Mouse (Mus musculus) neural tube, embryonic 14.5 days (tissue): Measurements from ENCODE around the gene Erlin1. TPM values are rescaled to one million over a fixed set of nuclear protein-coding genes. Genes with fewer than 3 reads are reported as not detected.
A peak's percentile ranks its signal among the peaks of the same experiment; 100 is the strongest.

Source experiments
- ATAC-seq: fragments of 200-750 bp; cut with Nextera tagmentation; 2 replicates; pipeline ENCODE4 v1.8.0; 2017; ENCODE audit warnings: low read depth, mild to moderate bottlenecking, moderate TSS enrichment, moderate library complexity
- H3K27ac ChIP-seq: fragments of 300-500 bp; sonication (generic); 2 replicates; pipeline ENCODE4 v1.5.1; 2014; ENCODE audit warnings: low read depth, mild to moderate bottlenecking, control low read depth, low read length, moderate library complexity, mixed read lengths
- H3K27me3 ChIP-seq: fragments of 300-500 bp; sonication (generic); 2 replicates; pipeline ENCODE4 v1.6.1; 2014; ENCODE audit warnings: low read length; ENCODE audit not compliant: control insufficient read depth, insufficient read depth
- H3K36me3 ChIP-seq: fragments of 300-500 bp; sonication (generic); 2 replicates; pipeline ENCODE4 v1.6.1; 2014; ENCODE audit warnings: low read length, mixed read lengths; ENCODE audit not compliant: control insufficient read depth, insufficient read depth
- H3K4me1 ChIP-seq: fragments of 300-500 bp; sonication (generic); 2 replicates; pipeline ENCODE4 v1.6.1; 2014; ENCODE audit warnings: low read length; ENCODE audit not compliant: control insufficient read depth, insufficient read depth
- H3K4me2 ChIP-seq: fragments of 300-500 bp; sonication (generic); 2 replicates; pipeline ENCODE4 v1.6.1; 2014; ENCODE audit warnings: mild to moderate bottlenecking, low read depth, low read length, control low read depth
- H3K4me3 ChIP-seq: fragments of 300-500 bp; sonication (generic); 2 replicates; pipeline ENCODE4 v1.5.1; 2014; ENCODE audit warnings: low read depth, low read length, control low read depth, mixed read lengths
- H3K9ac ChIP-seq: fragments of 300-500 bp; sonication (generic); replicated peaks from 2 replicates; pipeline ENCODE4 v1.6.1; 2014; ENCODE audit warnings: low read depth, mild to moderate bottlenecking, control low read depth, low read length, mixed read lengths
- H3K9me3 ChIP-seq: fragments of 300-500 bp; sonication (generic); 2 replicates; pipeline ENCODE4 v1.6.1; 2016; ENCODE audit warnings: low read length; ENCODE audit not compliant: control insufficient read depth
- WGBS: fragments of 180-500 bp; shearing (Covaris S2); extraction: QIAGEN DNeasy Blood & Tissue Kit; methylation state at CpG from one replicate; pipeline ENCODE4 v1.1.7; 2014; 5-methylcytosine and 5-hydroxymethylcytosine counted together
- polyA plus RNA-seq: library from polyadenylated mRNA; unstranded; fragments of >200 nt; fragmentation: Nextera tagmentation; extraction: Ambion mirVana; gene quantifications from 2 replicates; pipeline ENCODE4 v1.2.1, GENCODE M21; 2014

The Erlin1 gene
- polyA plus RNA-seq, 1 experiment from 2014 or later: 16.7 TPM

- Histone ChIP-seq H3K9ac (no peak overlapping the region; the same call in 1 of the 2 replicates), H3K27ac (no peak overlapping the region), H3K4me2 (peak overlapping the region; percentile 72), H3K27me3 (no peaks in the 10 kb centered on the region), H3K9me3 (no peaks in the 10 kb centered on the region), H3K36me3 (0 out of 2 replicates have a peak, but pooled peaks cover 4% of the 10 kb centered on the region), H3K4me3 (peak overlapping the region; percentile 73), H3K4me1 (no peaks in the 10 kb centered on the region)
- WGBS: 90% methylated on average over 4 of the region's 4 CpGs
- no peak for ATAC-seq
These were observed 1.4 kb downstream of the Erlin1 start for GRCm38 (mm10) chr19:44068232-44068631.

DNA sequence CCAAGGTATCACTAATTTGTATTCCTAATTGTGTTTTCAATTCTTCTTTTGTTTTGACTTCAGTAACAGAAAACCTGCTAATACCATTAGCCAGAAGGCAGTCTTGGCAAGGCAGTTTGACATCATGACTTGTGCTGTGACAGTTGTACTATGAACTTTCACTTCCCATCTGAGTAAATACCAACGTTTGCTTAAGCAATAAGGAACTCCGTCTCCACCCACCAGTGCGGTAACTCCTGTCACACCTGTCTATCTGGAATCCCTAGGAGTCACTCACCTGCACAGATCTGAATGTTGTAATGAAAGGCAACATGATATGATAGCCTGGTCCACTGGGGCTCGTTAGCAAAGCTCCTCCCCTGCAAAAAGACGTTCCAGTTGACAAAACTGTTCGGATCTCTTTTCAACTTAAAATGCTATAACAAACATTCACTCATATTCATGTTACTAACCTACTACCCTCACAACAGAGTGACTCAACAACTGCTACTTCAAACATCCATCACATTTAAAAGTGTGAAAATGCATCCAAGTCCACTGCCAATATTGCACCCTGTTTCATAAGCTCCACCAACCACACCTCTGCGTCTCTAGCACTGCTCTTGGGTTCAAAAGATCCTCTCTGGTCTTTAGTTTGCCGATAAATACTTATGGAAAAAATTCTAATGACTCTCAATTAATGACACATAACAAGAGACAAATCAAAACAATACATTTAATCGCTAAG lies 2.1 kb downstream of the Erlin1 start:
- 0 out of 2 replicates have a peak, but pooled peaks cover 4% of the 10 kb centered on the region for H3K36me3 ChIP-seq
- no peaks in the 10 kb centered on the region for H3K9me3 ChIP-seq
- H3K9ac ChIP-seq: no peak overlapping the region
- H3K27me3 ChIP-seq: no peaks in the 10 kb centered on the region
- no peaks in the 10 kb centered on the region for H3K4me1 ChIP-seq
- no peak for ATAC-seq
- H3K27ac ChIP-seq: no peak overlapping the region
- 85% methylated on average over 9 of the region's 9 CpGs for WGBS
- no peak overlapping the region for H3K4me3 ChIP-seq
- no peak overlapping the region for H3K4me2 ChIP-seq

DNA sequence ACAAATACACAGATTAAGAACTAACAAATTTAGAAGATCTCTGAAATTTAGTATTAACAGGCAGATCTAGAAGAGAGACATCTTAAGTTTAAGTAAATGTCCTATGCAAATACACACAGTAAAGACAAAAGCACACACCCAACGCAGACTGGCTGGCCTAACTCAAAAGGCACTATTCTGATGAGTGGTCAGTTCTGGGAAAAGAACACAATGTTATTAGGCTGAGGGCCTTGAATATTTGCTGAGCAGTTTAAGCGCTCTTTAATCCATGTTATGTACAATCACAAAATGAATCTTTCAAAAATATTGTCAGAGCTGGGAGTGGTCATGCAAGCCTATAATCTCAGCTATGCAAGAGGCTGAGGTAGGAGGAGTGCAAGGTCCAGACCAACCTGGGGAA lies 4.9 kb downstream of the Erlin1 start:
- H3K4me3 ChIP-seq: no peak overlapping the region
- H3K9ac ChIP-seq: no peak overlapping the region
- H3K36me3 ChIP-seq: peaks cover 13% of the 10 kb centered on the region; the same call in 1 of the 2 replicates
- H3K4me2 ChIP-seq: no peak overlapping the region
- no peaks in the 10 kb centered on the region for H3K27me3 ChIP-seq
- no peaks in the 10 kb centered on the region for H3K9me3 ChIP-seq
- H3K27ac ChIP-seq: no peak overlapping the region
- WGBS: 94% methylated on average over 2 of the region's 2 CpGs
- H3K4me1 ChIP-seq: no peaks in the 10 kb centered on the region
- no peak for ATAC-seq

GRCm38 (mm10) chr19:44063773-44064172 lies 5.8 kb downstream of the Erlin1 start:
- ATAC-seq: no peak
- peaks cover 13% of the 10 kb centered on the region; the same call in 1 of the 2 replicates for H3K36me3 ChIP-seq
- no peaks in the 10 kb centered on the region for H3K9me3 ChIP-seq
- no peaks in the 10 kb centered on the region for H3K4me1 ChIP-seq
- no peak overlapping the region for H3K9ac ChIP-seq
- H3K27ac ChIP-seq: no peak overlapping the region
- no peak overlapping the region for H3K4me2 ChIP-seq
- no peaks in the 10 kb centered on the region for H3K27me3 ChIP-seq
- 93% methylated on average over 7 of the region's 7 CpGs for WGBS
- H3K4me3 ChIP-seq: no peak overlapping the region

- WGBS: 91% methylated on average over 3 of the region's 3 CpGs
- no peak for ATAC-seq
- Histone ChIP-seq H3K9ac (no peak overlapping the region), H3K4me3 (no peak overlapping the region), H3K4me1 (no peaks in the 10 kb centered on the region), H3K4me2 (no peak overlapping the region), H3K27me3 (no peaks in the 10 kb centered on the region), H3K27ac (no peak overlapping the region), H3K9me3 (no peaks in the 10 kb centered on the region), H3K36me3 (peaks cover 27% of the 10 kb centered on the region; the same call in 1 of the 2 replicates)
These were observed 9.4 kb downstream of the Erlin1 start for GRCm38 (mm10) chr19:44060226-44060625.

DNA sequence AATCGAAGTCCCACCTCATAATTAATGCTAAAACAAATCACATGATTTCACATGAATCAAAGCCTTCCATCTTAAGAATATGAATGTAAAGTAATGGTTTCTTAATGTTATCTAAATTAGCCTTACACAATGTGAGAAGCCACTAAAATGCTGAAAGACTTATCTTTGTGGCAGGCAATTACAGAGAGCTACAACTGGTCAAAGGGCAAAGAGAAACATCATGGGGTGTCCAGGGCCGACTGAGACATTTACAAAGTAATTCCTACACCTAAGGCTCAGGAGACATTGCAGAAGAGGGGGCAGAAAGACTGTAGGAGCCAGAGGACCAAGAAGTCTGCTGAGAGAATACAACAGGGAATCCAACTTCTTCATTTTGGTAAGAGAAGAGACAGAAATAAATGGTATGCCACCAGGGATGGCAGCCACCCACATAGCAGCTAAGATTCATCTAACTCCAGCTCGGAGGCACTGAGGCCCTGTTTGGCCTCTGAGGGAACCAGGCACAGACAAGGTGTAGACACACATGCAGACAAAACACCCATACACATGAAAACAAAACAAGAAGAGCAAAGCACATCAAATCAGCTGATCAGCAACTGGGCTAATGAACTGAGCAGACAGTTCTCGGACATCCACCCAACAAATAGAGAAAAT lies 14.3 kb downstream of the Erlin1 start:
- ATAC-seq: no peak
- Histone ChIP-seq H3K4me3 (no peak overlapping the region), H3K9me3 (no peaks in the 10 kb centered on the region), H3K4me1 (no peaks in the 10 kb centered on the region), H3K9ac (no peak overlapping the region), H3K36me3 (peaks cover 19% of the 10 kb centered on the region; the same call in 1 of the 2 replicates), H3K4me2 (no peak overlapping the region), H3K27ac (no peak overlapping the region), H3K27me3 (no peaks in the 10 kb centered on the region)
- WGBS: 74% methylated on average over 4 of the region's 4 CpGs

DNA sequence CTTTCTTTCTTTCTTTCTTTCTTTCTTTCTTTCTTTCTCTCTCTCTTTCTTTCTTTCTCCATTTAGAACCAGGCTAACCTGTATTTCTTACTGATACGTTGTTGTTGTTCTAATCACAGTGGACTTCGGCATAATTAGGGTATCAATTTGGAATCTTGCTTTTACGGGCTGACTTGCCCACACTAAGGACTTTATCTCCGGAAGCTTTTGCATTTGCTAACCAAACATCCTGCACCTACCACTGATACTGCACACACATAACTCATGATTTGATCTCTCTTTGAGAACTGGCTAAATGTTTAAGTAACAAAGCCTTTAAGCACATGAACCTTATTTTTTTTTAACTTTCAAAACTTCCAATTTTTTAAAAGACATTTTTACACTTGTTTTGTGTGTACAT lies 19.2 kb downstream of the Erlin1 start:
- Histone ChIP-seq H3K9me3 (no peaks in the 10 kb centered on the region), H3K4me2 (no peak overlapping the region), H3K27me3 (no peaks in the 10 kb centered on the region), H3K4me1 (no peaks in the 10 kb centered on the region), H3K27ac (no peak overlapping the region), H3K36me3 (peaks cover 12% of the 10 kb centered on the region), H3K9ac (no peak overlapping the region), H3K4me3 (no peak overlapping the region)
- WGBS: 85% methylated on average over 4 of the region's 4 CpGs
- ATAC-seq: no peak

- 41% methylated on average over 3 of the region's 3 CpGs for WGBS
- ATAC-seq: no peak
- no peak overlapping the region for H3K4me3 ChIP-seq
These were observed 20.3 kb downstream of the Erlin1 start for GRCm38 (mm10) chr19:44049282-44049681.

DNA sequence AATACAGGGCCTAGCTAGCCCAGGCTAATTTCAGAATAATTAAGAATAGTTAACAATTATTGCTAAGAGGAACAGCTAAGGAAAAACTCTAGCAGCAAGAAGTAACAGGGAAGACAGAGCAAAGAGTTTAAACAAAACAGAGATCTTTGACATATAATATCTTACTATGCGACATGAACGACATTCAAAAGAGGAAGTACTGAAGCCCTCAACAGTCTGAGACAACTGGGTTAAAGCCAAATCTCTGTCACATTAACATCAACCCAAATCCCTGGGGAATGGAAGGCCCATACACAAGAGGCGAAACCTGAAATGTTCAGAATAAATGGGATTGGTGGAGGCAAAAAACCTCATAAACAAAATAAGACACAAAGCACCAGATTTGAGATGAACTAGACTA lies 23.7 kb downstream of the Erlin1 start:
- no peaks in the 10 kb centered on the region for H3K9me3 ChIP-seq
- no peak overlapping the region for H3K4me2 ChIP-seq
- H3K27ac ChIP-seq: no peak overlapping the region
- H3K36me3 ChIP-seq: peaks cover 12% of the 10 kb centered on the region
- no peak overlapping the region for H3K9ac ChIP-seq
- WGBS: 85% methylated on average over 3 of the region's 3 CpGs
- ATAC-seq: no peak
- no peaks in the 10 kb centered on the region for H3K4me1 ChIP-seq
- H3K27me3 ChIP-seq: no peaks in the 10 kb centered on the region
- H3K4me3 ChIP-seq: no peak overlapping the region

More at GRCm38 (mm10) chr19:44049282-44049681, 20.3 kb downstream of the Erlin1 start:
- no peak overlapping the region for H3K4me2 ChIP-seq
- no peak overlapping the region for H3K9ac ChIP-seq
- peaks cover 12% of the 10 kb centered on the region for H3K36me3 ChIP-seq
- H3K9me3 ChIP-seq: no peaks in the 10 kb centered on the region
- no peaks in the 10 kb centered on the region for H3K4me1 ChIP-seq
- no peaks in the 10 kb centered on the region for H3K27me3 ChIP-seq
- H3K27ac ChIP-seq: no peak overlapping the region
